Mouse (Mus musculus): ENCODE measurements around the gene Gm49339.
"Not testable (repeated sequence)": the region's sequence is repeated elsewhere in the genome, so short reads cannot be mapped to it uniquely, and the experiment has no call there.

Gene Gm49339

DNA sequence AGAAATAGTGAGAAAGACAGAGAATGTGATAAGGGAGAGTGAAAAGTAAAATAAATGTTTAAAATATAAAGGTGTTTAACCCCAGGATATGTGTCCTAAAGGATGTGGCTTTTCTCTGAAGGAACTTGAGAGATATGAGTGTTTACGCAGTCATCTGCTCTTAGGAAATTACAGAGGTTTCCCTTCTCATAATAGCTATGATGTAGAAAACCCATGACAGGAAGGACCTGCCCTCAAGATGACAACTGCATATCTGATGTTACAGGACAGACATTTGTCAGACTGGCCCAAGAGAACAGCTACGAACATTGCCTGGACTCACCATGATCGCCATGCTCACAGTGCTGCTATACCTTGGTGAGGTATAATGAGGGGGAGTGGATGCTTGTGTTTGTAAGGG, at the start of gene Gm49339, which contains the start of gene Lilr4b:
Gene Gm49339 (plus strand): TSS at position 216 of the 400 bp plus-strand sequence.
Gene Lilr4b (plus strand): TSS at position 236 of the 400 bp plus-strand sequence.
- DNase-seq (ENCODE audit: low spot score), result not testable (repeated sequence)

DNA sequence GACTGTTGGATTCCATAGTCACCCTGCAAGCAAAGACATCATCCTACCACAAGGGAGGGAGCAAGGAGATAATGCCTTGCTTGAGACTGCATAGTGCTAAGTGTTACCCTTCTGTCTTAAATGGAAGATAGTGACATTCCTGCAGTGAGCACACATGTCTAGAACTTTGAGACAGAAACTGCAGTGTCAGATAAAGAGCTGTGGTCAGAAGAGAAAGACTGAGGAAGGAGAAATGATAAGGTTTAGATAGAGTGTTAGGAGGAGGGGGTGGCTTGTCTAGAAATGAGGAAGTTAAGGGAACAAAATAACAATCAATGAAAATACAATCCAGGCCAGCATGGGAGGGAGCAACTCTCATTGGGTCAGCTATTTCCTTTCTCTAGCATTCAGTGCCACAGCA, 47.5 kb upstream of the Gm49339 start:
- no peak for DNase-seq (ENCODE audit: low spot score)

DNA sequence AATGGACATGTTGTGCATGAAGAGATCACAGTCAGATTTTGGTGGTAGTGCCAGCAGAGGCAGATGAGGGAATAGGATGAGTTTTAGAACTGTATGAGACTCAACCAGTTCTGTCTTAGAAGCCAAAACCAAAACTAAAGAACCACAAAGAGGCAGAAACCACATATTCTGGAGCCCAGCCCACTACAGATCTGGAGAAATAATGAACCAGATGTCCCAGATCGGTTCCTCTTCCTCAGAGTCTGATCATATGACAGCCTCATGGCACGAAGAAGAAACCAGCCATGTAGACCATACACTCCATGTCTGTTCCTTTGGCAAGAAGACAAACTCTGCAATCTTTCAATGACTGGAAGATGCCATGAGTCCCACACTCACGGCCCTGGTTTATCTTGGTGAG, 44.7 kb upstream of the Gm49339 start:
- DNase-seq (ENCODE audit: low spot score), result no peak

DNA sequence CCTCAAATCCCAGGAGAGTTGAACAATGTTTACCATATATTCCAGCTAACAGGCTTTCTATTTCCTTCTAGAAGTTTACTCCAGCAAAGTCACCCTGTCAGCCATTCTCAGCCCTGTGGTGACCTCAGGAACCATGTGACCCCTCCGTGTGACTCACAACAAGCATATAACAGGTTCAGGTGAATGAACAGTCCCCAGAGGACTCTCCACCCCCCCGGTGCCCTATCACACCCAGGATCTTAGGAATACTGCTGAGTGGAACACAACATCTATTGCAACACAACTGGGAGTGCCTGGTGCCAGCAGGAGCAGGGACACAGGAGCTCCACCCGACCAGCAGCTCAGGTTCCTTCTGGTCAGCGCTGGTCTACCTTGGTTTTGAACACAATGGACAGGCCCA, 28.8 kb upstream of the Gm49339 start:
- no peak for DNase-seq (ENCODE audit: low spot score)

DNA sequence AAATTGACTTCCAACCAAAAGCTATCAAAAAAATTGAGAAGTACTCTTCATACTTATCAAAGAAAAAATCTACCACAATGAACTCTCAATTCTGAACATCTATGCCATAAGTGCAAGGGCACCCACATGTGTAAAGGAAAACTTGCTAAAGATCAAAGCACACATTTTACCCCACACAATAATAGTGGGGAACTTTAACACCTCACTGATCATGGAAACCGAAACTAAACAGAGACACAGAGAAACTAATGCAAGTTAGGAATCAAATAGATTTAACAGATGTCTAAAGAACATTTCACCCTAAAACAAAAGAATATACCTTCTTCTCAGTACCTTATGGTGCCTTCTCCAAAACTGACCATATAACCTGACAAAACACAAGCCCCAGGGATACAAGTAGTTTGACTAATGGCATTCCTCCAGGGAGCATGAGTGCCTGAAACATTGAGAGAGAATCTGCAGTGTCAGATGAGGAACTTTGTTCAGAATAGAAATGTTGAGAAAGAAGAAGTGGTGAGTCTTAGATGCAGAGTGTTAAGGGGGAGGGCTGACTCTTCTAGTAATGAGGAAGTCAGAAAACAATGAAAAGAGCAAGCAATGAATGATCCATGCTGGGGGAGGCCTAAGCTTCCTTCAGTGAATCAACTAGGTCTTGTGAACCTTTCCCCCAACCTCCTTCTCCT, 26.7 kb upstream of the Gm49339 start:
- no peak for DNase-seq (ENCODE audit: low spot score)

DNA sequence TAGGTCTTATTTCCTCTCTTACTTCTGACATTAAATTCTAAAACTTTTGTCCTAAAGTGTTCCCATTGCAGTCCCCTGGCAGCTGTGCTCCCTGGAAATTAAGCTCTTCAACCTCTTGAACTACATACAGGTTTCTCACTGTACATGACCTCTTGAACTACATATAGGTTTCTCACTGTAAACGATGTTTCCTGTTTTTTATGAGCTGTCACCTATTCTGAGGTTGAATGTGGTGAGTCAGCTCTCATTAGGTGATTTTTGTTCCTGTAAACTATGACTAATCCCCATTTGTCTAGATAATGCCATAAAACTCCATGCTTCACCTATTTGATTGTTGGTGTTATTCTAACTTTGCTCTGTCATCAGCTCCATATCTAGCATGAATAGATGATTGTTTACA, 26.0 kb upstream of the Gm49339 start:
- DNase-seq (ENCODE audit: low spot score), result no peak

DNA sequence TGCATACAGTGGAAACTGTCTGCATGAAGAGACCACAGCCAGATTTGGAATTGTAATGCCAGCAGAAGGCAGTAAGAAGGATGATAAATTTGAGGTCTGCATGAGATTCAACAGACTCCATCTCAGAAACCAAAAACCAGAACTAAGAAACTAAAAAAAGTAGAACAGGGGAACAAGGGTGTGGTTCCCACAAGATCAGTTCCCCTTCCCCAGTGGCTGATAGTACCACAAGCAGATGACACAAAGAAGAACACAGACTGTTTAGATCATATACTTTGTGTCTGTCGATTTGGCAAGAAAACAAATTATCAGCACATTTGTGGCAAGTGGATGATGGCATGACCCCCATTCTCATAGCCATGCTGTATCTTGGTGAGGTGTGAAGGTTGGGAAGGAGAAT, 24.6 kb upstream of the Gm49339 start:
- DNase-seq (ENCODE audit: low spot score), result no peak

DNA sequence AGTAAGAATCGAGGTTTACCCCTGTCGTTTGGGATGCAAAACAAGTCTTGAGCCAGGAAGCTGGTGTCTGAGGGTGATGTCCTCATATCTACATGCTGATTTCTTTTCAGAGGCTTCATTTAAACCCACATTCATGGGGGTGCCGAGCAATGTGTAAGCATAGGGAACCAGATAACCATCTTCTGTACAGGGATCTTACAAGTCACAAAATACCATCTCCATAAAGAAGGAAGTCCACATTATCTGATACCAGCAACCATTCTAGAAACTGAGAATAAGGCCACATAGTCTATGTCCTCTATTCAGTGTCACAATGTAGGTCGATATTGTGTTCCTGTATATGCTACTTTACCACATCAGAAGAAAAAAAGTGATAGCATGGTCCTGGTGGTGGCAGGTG, 24.0 kb upstream of the Gm49339 start:
- DNase-seq (ENCODE audit: low spot score), result no peak

DNA sequence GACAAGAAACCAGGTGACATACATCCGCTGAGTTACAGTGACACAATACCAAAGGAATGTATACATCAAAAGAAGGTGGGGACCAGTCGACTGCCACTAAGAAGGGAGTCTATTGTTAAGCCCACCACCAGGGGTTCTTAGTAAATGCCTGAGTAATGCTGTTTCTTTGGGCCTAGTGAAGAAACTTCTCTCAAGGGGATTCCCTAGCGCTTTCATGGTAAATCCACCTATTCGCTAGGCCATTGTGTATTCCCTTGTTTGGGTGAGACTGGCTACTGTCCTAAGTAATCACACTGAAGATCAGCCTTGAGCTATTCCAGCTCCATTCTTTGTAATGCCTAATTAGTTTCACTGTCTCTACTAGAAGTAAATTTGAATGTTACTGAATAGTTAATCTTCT, 16.6 kb upstream of the Gm49339 start:
- DNase-seq (ENCODE audit: low spot score), result not testable (repeated sequence)

DNA sequence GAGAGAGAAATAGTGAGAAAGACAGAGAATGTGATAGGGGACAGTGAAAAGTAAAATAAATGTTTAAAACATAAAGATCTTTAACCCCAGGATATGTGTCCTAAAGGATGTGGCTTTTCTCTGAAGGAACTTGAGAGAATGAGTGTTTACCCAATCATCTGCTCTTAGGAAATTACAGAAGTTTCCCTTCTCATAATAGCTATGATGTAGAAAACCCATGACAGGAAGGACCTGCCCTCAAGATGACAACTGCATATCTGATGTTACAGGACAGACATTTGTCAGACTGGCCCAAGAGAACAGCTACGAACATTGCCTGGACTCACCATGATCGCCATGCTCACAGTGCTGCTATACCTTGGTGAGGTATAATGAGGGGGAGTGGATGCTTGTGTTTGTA, 10.3 kb downstream of the Gm49339 start, which contains the start of gene Lilrb4a:
Gene Lilrb4a (plus strand): TSS at position 266 of the 400 bp plus-strand sequence.
- not testable (repeated sequence) for DNase-seq (ENCODE audit: low spot score)

DNA sequence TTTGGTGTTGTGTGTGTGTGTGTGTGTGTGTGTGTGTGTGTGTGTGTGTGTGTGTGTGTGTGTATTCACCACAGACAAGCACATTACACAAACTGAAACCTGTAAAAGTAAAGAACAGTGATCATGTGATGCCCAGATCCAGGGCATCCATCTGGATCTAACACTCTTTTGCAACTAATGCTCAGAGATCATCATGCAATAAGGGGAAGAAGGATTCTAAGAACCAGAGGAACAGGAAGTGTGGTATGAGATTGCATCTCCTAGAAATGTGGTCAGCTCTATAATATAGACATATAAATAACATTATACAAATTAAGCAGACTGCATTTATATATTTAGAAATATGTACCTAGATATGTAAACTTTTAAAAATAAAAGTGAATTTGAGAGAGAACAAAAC, 39.6 kb downstream of the Gm49339 start:
- DNase-seq (ENCODE audit: low spot score), result no peak

DNA sequence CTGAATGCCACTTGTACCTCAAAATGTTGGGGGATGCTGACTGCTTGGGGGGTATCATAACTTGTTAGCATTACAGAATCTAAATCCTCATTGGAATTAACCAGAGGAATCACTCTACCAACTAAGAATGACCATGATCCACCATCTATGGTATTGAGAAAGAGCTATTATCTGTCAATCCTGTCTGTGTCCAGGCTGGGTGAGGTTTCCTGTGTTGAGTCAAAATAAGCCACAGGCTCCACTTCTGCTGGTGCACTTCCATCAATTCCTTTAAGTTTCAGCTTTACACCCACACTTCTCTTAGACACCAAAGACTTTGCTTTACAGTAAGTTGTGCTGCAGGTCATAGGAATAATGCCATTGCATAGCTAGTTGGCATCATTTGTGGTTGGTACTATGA, 41.0 kb downstream of the Gm49339 start:
- no peak for DNase-seq (ENCODE audit: low spot score)

DNA sequence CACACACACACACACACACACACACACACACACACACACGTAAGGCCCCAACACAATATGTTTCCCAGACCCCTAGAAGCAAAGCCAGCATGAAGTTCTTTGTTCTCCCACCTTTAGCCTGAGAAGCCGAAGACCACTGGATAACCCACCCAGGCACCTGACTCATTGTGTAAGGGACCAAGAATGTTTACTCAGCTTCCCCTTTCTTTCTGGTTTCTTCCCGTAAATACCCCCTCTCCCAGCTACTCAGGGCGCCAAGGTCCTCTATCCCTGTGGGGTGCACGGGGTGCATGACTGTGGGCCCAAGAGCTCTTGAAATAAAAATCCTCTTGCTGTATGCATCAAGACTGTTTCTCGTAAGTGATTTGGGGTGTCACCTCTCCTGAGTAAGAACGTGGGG, 45.7 kb downstream of the Gm49339 start:
- no peak for DNase-seq (ENCODE audit: low spot score)

DNA sequence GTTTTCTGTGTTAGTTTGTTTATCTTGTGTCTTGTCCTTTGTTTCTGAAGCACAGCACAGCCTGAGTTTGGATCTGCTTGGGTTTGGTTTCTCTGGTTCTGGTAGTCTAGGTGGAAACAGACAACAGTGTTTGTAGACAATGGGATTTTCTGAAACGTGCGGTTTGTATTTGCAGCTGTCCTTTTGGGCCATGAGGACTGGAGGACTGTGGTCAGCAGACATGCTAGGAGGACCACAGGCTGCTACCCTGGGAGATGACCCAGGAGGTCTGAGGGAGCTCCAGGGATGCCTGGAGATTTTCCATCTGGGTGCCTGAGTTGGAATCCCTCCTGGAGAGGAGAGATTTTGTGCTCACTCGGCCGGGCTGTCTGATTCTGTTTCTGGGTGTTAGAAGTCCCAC, 46.2 kb downstream of the Gm49339 start:
- no peak for DNase-seq (ENCODE audit: low spot score)

DNA sequence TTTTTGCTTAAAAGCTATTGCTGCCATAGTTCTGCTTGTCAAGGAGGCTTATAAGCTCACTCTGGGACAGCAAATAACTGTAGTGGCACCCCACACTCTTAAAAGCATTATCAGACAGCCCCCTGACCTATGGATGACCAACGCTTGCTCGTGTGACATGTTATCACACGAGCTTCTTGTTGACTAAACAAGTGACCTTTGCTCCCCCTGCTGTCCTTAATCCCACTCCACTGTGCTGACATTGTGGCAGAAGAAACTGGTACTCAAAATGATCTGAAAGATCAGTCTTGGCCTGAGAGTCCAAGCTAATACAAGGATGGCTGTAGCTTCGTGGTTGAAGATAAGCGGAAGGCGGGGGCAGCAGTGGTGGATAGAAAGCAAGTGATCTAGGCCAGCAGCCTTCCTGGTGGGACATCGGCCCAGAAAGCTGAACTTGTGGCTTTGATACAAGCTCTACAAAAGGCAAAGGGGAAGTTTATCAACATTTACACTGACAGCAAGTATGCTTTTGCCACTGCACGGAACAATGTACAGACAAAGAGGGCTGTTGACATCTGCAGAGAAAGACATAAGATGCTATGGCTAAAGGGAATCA, 48.5 kb downstream of the Gm49339 start:
- DNase-seq (ENCODE audit: low spot score), result peak; percentile 35

DNA sequence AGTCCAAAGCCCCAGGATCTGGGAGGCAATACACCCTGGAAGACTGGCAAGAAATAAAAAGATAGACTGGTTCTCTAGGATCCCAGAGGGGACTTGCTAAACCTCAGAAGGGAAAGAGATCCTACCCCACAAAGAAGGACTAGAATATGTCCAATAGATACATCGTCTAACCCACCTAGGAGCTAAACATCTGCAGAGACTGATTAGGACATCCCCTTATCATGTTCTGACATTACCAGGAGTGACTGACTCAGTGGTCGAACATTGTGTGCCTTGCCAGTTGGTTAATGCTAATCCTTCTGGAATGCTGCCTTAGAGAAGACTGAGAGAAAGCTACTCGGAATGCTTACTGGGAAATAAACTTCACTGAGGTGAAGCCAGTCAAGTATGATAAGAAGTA, 49.1 kb downstream of the Gm49339 start:
- no peak for DNase-seq (ENCODE audit: low spot score)

DNA sequence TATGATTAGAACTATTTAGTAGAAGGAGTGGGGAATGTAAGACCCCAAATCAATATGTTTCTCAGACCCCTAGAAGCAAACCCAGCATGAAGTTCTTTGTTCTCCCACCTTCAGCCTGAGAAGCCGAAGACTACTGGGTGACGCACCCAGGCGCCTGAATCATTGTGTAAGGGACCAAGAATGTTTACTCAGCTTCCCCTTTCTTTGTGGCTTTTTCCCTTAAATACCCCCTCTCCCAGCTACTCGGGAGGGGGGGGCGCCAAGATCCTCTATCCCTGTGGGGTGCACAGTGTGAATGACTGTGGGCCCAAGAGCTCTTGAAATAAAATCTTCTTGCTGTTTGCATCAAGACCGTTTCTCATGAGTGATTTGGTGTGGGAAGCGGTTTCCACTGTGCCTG, 50.4 kb downstream of the Gm49339 start:
- no peak for DNase-seq (ENCODE audit: low spot score)

Measured in yolk sac, embryonic 10.5 days (tissue).